Comparison of ENCODE assay signal across 8 mouse cellular contexts in the genomic region with DNA sequence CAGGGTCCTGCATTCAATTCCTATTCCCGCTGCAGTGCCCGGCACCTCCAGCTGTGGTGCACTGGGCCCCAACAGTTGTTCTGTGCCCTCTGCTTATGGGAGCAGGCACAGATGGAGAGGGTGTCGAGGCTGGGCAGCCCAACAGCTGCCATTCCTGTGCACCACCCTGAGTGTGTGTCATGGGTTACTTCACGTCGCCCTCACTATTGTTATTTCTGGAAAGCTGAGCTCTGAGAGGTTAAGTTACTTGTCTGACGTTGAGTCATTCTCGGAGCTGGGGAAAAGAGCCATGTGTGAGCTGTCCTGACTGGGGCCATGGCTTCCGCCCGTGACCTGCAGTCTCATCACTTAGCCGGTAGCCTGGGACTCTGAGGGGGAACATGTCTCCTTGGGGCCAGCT. TPM values are rescaled to one million over a fixed set of nuclear protein-coding genes. Genes with fewer than 3 reads are reported as not detected.
DNase-seq lines count a peak whose midpoint lies in the region; ATAC-seq and TF ChIP-seq lines count a peak whose summit lies in the region.

No protein-coding gene starts in this region.

- no peaks in the 10 kb centered on the region for H3K79me2 ChIP-seq in myocyte (ENCODE audit: control insufficient read depth, insufficient read depth)

- DNase-seq in kidney, postnatal 0 days (ENCODE audit: low spot score), result peak; percentile 55
- no peak for DNase-seq in kidney, adult 18-20 months
- DNase-seq in adrenal gland, postnatal 10 days, result peak; percentile 52
- peak; percentile 23 to 37 for DNase-seq in heart, postnatal 10 days
- DNase-seq in urinary bladder, postnatal 4 days (ENCODE audit: low spot score in 2 of 2), result no peak
- no peak for DNase-seq in frontal cortex, postnatal 36 days (ENCODE audit: low spot score in 2 of 2)
- DNase-seq in embryo, embryonic 9.5 days (ENCODE audit: extremely low spot score), result no peak

- 30% methylated on average over 10 of the region's 10 CpGs for WGBS in kidney, postnatal 0 days

- intact Hi-C loops in heart, postnatal 10 days (cut with DNase I), result no loop called here

- no peak overlapping the region for H3K4me2 ChIP-seq in kidney, postnatal 0 days (ENCODE audit: low read length)
- H3K4me2 ChIP-seq in myocyte (ENCODE audit: low read depth), result peak overlapping the region; percentile 65

- ATAC-seq in kidney, postnatal 0 days (replicated peaks; ENCODE audit: low FRiP score, low read depth), result no peak

- no peak for TF ChIP-seq CTCF in kidney, postnatal 0 days (IDR thresholded peaks at IDR 0.05; ENCODE audit: low read depth)

- H3K27ac ChIP-seq in kidney, postnatal 0 days, result 0 out of 2 replicates have a peak overlapping the region, but pooled peaks have one; percentile 34

- no peaks in the 10 kb centered on the region for H3K9me3 ChIP-seq in kidney, postnatal 0 days (replicated peaks; ENCODE audit: low read length)

- no peak overlapping the region for H3K9ac ChIP-seq in kidney, postnatal 0 days (ENCODE audit: low read depth, low read length)

- no peak overlapping the region for H3ac ChIP-seq in myocyte (ENCODE audit: control insufficient read depth, insufficient read length)

- TF ChIP-seq POLR2A in myocyte (IDR thresholded peaks at IDR 0.05; ENCODE audit: insufficient read length, low read depth), result peak; percentile 51

- H3K36me3 ChIP-seq in kidney, postnatal 0 days (ENCODE audit: insufficient read depth, low read length), result no peaks in the 10 kb centered on the region
- H3K36me3 ChIP-seq in myocyte (ENCODE audit: control insufficient read depth, insufficient read depth), result no peaks in the 10 kb centered on the region

- no peaks in the 10 kb centered on the region for H3K4me1 ChIP-seq in kidney, postnatal 0 days (replicated peaks; ENCODE audit: insufficient read depth, low read length)

- H3K4me3 ChIP-seq in kidney, postnatal 0 days (replicated peaks; ENCODE audit: low read depth, low read length), result no peak overlapping the region
- no peak overlapping the region for H3K4me3 ChIP-seq in myocyte

- no peaks in the 10 kb centered on the region for H3K27me3 ChIP-seq in kidney, postnatal 0 days (ENCODE audit: insufficient read depth, low read length)
- no peaks in the 10 kb centered on the region for H3K27me3 ChIP-seq in myocyte (ENCODE audit: control insufficient read depth, insufficient read depth, insufficient read length)

TF ChIP-seq in myocyte, 11 proteins besides CTCF, POLR2A, EP300 and RAD21:
- TF ChIP-seq MAX (IDR thresholded peaks at IDR 0.05; ENCODE audit: low read depth), result no peak
- 0 out of 2 replicates have a peak, but pooled peaks have one; percentile 21 for TF ChIP-seq CEBPB (IDR thresholded peaks at IDR 0.05; ENCODE audit: insufficient read depth, poor library complexity, severe bottlenecking)
- no peak for TF ChIP-seq POLR2AphosphoS2 (IDR thresholded peaks at IDR 0.05; ENCODE audit: insufficient read length, low read depth)
- TF ChIP-seq MYOG (IDR thresholded peaks at IDR 0.05; ENCODE audit: control insufficient read depth in 1 of 3, insufficient read depth in 1 of 3, insufficient read length in 2 of 3, low read depth in 2 of 3), result peak; percentile 99 to 100 (median 99)
- no peak for TF ChIP-seq E2F4 (IDR thresholded peaks at IDR 0.05; ENCODE audit: insufficient read depth)
- TF ChIP-seq USF1 (IDR thresholded peaks at IDR 0.05; ENCODE audit: low read depth), result no peak
- peak; percentile 98 for TF ChIP-seq TCF3 (IDR thresholded peaks at IDR 0.05; ENCODE audit: insufficient read length, low read depth)
- peak; percentile 92 for TF ChIP-seq TCF12 (IDR thresholded peaks at IDR 0.05; ENCODE audit: insufficient read depth, poor library complexity, severe bottlenecking)
- TF ChIP-seq MYOD1 (IDR thresholded peaks at IDR 0.05; ENCODE audit: control insufficient read depth in 1 of 3, insufficient read length in 2 of 3, low read depth in 2 of 3), result peak; percentile 94 to 98 (median 98)
- peak; percentile 48 for TF ChIP-seq SRF (IDR thresholded peaks at IDR 0.05; ENCODE audit: control insufficient read depth, insufficient read length, low read depth)
- TF ChIP-seq REST (IDR thresholded peaks at IDR 0.05; ENCODE audit: insufficient read depth, insufficient read length), result no peak

RNA-seq across cellular contexts. Expression of gene Doc2b, which starts 17.2 kb away (rescaled TPM):
- polyA plus RNA-seq in kidney, postnatal 0 days (2015; fragmentation: Nextera tagmentation; extraction: Ambion mirVana), result 0.41 and 0.51 TPM in 2 replicates
- 10 to 100 TPM; 13.6 to 20.3 TPM for total RNA-seq in adrenal gland, postnatal 10 days (2021)
- total RNA-seq in heart, postnatal 10 days (2021), result under 1 TPM; 0.40 to 0.41 TPM
- 0.10 TPM for polyA plus RNA-seq in myocyte (2012; fragmentation: generic; extraction: Trizol)

Comparison
In these comparisons a context has a peak if more than half of its experiments do, and no peak if none do; other contexts are left out.
1. DNase-seq: peak in kidney, postnatal 0 days (single experiment), adrenal gland, postnatal 10 days (single experiment) and heart, postnatal 10 days (2 of 2); none in kidney, adult 18-20 months (single experiment), urinary bladder, postnatal 4 days (0 of 2), frontal cortex, postnatal 36 days (0 of 2) and embryo, embryonic 9.5 days (single experiment).
2. RNA of gene Doc2b, which starts 17.2 kb away (total RNA-seq): 13.6 to 20.3 TPM in adrenal gland, postnatal 10 days; 0.40 to 0.41 TPM in heart, postnatal 10 days; every median in the first group is over 10 times any median in the second.